Mouse (Mus musculus) embryonic facial prominence, embryonic 15.5 days (tissue): ENCODE data around the gene Scyl1. TPM values are rescaled to one million over a fixed set of nuclear protein-coding genes. Genes with fewer than 3 reads are reported as not detected.

Experiments
- ATAC-seq: fragments of 200-750 bp; cut with Nextera tagmentation; 2 replicates; pipeline ENCODE4 v1.8.0; 2017; ENCODE audit warnings: low read depth, moderate TSS enrichment; ENCODE audit not compliant: insufficient number of reproducible peaks, low FRiP score, low TSS enrichment
- H3K27ac ChIP-seq: fragments of 300-500 bp; sonication (generic); replicated peaks from 2 replicates; pipeline ENCODE4 v1.5.1; 2015; ENCODE audit warnings: mild to moderate bottlenecking, inconsistent platforms
- H3K27me3 ChIP-seq: fragments of 300-500 bp; sonication (generic); 2 replicates; pipeline ENCODE4 v1.6.1; 2015; ENCODE audit warnings: inconsistent platforms
- H3K36me3 ChIP-seq: fragments of 300-500 bp; sonication (generic); 2 replicates; pipeline ENCODE4 v1.6.1; 2015; ENCODE audit warnings: mild to moderate bottlenecking, inconsistent platforms
- H3K4me1 ChIP-seq: fragments of 300-500 bp; sonication (generic); 2 replicates; pipeline ENCODE4 v1.6.1; 2015; ENCODE audit warnings: inconsistent platforms
- H3K4me2 ChIP-seq: fragments of 300-500 bp; sonication (generic); replicated peaks from 2 replicates; pipeline ENCODE4 v1.6.1; 2015; ENCODE audit warnings: mild to moderate bottlenecking, inconsistent platforms
- H3K4me3 ChIP-seq: fragments of 300-500 bp; sonication (generic); replicated peaks from 2 replicates; pipeline ENCODE4 v1.5.1; 2015; ENCODE audit warnings: mild to moderate bottlenecking, inconsistent platforms
- H3K9ac ChIP-seq: fragments of 300-500 bp; sonication (generic); 2 replicates; pipeline ENCODE4 v1.6.1; 2015; ENCODE audit warnings: inconsistent platforms
- H3K9me3 ChIP-seq: fragments of 300-500 bp; sonication (generic); replicated peaks from 2 replicates; pipeline ENCODE4 v1.6.1; 2016; ENCODE audit warnings: inconsistent platforms
- WGBS: fragments of 180-500 bp; shearing (Covaris S2); methylation state at CpG from one replicate; pipeline ENCODE4 v1.1.7; 2015; 5-methylcytosine and 5-hydroxymethylcytosine counted together
- polyA plus RNA-seq: library from polyadenylated mRNA; unstranded; fragments of >200 nt; fragmentation: Nextera tagmentation; extraction: Ambion mirVana; gene quantifications from 2 replicates; pipeline ENCODE4 v1.2.1, GENCODE M21; 2015

The Scyl1 gene
- polyA plus RNA-seq, 1 experiment from 2014 or later: 81.8 TPM

DNA sequence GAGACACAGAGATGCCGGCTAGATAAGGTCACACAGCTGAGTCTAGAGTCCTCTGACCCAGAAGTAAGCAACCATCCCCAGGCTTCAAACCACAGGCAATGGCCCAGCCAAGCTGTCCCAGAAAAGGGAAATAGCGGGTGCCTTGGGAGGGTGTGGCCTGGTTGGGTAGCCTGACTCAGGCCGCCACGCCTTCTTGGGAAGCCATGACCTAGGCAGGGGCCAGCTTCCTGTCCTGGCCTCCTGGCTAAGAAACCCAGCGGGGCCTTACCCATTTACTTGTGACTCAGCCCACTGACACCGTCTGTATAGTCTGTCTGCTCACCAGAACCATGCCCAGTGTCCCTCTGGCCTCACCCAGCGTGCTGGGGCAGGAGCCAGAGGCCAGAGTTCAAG lies 46.7 kb downstream of the Scyl1 start:
- H3K27ac ChIP-seq: peak overlapping the region; percentile 77

DNA sequence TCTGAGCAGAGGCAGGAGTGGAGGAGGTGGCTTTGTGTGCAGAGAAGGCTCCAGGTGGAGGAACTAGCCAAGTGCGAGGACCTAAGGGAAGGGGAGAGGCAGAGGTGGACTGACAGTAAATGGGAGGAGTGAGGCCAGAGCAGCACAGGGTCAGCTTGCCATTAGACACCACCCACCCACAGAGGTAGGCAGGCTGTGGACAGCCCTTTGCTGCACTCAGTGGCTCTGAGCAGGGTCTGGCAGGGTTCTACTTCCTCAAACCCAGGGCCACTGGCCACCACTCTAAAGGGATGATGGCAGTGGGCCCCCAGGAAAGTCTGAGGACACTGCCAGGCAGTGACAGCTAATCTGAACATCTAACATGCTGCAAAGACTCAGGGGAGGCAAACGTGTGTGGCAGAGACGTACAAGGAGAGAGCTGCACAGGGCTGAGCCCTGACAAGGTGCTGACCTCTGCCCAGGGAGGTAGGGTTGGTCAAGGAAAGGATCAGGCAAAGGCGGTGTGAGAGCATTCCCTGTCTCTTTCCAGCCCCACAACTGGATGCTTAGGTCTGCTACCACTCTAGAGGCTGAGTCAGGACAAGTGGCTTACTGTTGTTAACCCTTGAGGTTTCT lies 47.2 kb downstream of the Scyl1 start:
- Histone ChIP-seq H3K4me2 (peak overlapping the region; percentile 96), H3K9ac (no peak overlapping the region), H3K36me3 (peaks cover 47% of the 10 kb centered on the region), H3K4me3 (peak overlapping the region; percentile 72; the same call in 1 of the 2 replicates), H3K27ac (no peak overlapping the region), H3K4me1 (peaks cover 50% of the 10 kb centered on the region), H3K9me3 (no peaks in the 10 kb centered on the region), H3K27me3 (no peaks in the 10 kb centered on the region)
- ATAC-seq: no peak
- 64% methylated on average over 4 of the region's 4 CpGs for WGBS

More for the DNA sequence above, 46.7 kb downstream of the Scyl1 start:
- Histone ChIP-seq H3K9me3 (no peaks in the 10 kb centered on the region), H3K4me3 (peak overlapping the region; percentile 72), H3K4me1 (peaks cover 51% of the 10 kb centered on the region), H3K36me3 (peaks cover 42% of the 10 kb centered on the region), H3K27me3 (no peaks in the 10 kb centered on the region), H3K9ac (no peak overlapping the region), H3K4me2 (peak overlapping the region; percentile 96)
- ATAC-seq: no peak
- 61% methylated on average over 7 of the region's 7 CpGs for WGBS

GRCm38 (mm10) chr19:5722848-5723425 lies 48.3 kb downstream of the Scyl1 start:
- 84% methylated on average over 7 of the region's 7 CpGs for WGBS
- no peak overlapping the region for H3K4me3 ChIP-seq
- H3K36me3 ChIP-seq: peaks cover 56% of the 10 kb centered on the region
- no peak for ATAC-seq
- no peaks in the 10 kb centered on the region for H3K9me3 ChIP-seq
- H3K4me2 ChIP-seq: no peak overlapping the region
- H3K27ac ChIP-seq: no peak overlapping the region
- H3K27me3 ChIP-seq: no peaks in the 10 kb centered on the region
- no peak overlapping the region for H3K9ac ChIP-seq
- H3K4me1 ChIP-seq: peaks cover 42% of the 10 kb centered on the region

- H3K27ac ChIP-seq: no peak overlapping the region
- H3K9me3 ChIP-seq: no peaks in the 10 kb centered on the region
- H3K36me3 ChIP-seq: peaks cover 64% of the 10 kb centered on the region
- H3K4me2 ChIP-seq: no peak overlapping the region
- H3K4me1 ChIP-seq: peaks cover 27% of the 10 kb centered on the region
- H3K9ac ChIP-seq: no peak overlapping the region
- ATAC-seq: no peak
- H3K27me3 ChIP-seq: no peaks in the 10 kb centered on the region
- WGBS: 86% methylated on average over 6 of the region's 6 CpGs
- H3K4me3 ChIP-seq: no peak overlapping the region
Observed at GRCm38 (mm10) chr19:5721233-5721632, 50.0 kb downstream of the Scyl1 start.

DNA sequence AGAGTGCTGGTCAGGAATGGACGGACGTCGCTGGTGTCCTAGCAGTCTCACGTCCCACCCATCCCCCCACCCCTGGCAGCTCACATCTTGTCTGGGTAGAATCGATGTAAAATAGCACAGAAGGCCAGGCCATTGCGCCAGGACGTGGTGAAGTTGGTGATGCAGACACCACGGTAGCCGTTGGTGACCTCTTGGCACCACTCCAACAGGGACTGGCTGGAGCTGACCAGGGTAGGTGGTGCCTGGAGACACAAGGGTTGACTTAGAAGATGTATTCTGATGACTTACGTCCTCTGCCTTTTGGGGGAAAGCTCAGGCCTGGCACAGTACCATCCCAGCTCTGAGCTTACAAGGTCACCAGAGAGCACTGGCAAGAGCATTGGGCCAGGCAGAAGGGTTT lies 54.3 kb downstream of the Scyl1 start:
- H3K36me3 ChIP-seq: peaks cover 58% of the 10 kb centered on the region
- H3K27me3 ChIP-seq: no peaks in the 10 kb centered on the region
- no peak overlapping the region for H3K9ac ChIP-seq
- no peak overlapping the region for H3K4me2 ChIP-seq
- no peak overlapping the region for H3K27ac ChIP-seq
- peaks cover 22% of the 10 kb centered on the region for H3K4me1 ChIP-seq
- H3K9me3 ChIP-seq: no peaks in the 10 kb centered on the region
- no peak overlapping the region for H3K4me3 ChIP-seq
- whole genome bisulfite sequencing: 61% methylated on average over 10 of the region's 10 CpGs
- no peak for ATAC-seq

- WGBS: 35% methylated on average over 43 of the region's 43 CpGs
- Histone ChIP-seq H3K4me2 (no peak overlapping the region), H3K9ac (0 out of 2 replicates have a peak overlapping the region, but pooled peaks have one; percentile 18), H3K27me3 (no peaks in the 10 kb centered on the region), H3K4me3 (no peak overlapping the region), H3K27ac (no peak overlapping the region), H3K9me3 (no peaks in the 10 kb centered on the region), H3K4me1 (peaks cover 22% of the 10 kb centered on the region), H3K36me3 (peaks cover 56% of the 10 kb centered on the region)
- ATAC-seq: no peak
Observed at GRCm38 (mm10) chr19:5715793-5716688, 55.2 kb downstream of the Scyl1 start.

- Histone ChIP-seq H3K4me1 (peaks cover 22% of the 10 kb centered on the region), H3K4me3 (no peak overlapping the region; the same call in 1 of the 2 replicates), H3K9me3 (no peaks in the 10 kb centered on the region), H3K36me3 (peaks cover 53% of the 10 kb centered on the region), H3K9ac (no peak overlapping the region), H3K27me3 (no peaks in the 10 kb centered on the region), H3K4me2 (no peak overlapping the region; the same call in 1 of the 2 replicates), H3K27ac (peak overlapping the region; percentile 63)
- 18% methylated on average over 2 of the region's 2 CpGs for WGBS
- peak; percentile 64; the same call in 1 of the 2 replicates for ATAC-seq
Observed at GRCm38 (mm10) chr19:5713730-5714129, 57.5 kb downstream of the Scyl1 start.

- H3K4me3 ChIP-seq: no peak overlapping the region
- H3K27me3 ChIP-seq: no peaks in the 10 kb centered on the region
- peak overlapping the region; percentile 63 for H3K27ac ChIP-seq
- no peak overlapping the region; the same call in 1 of the 2 replicates for H3K4me2 ChIP-seq
- peaks cover 22% of the 10 kb centered on the region for H3K4me1 ChIP-seq
- WGBS: 65% methylated on average over 5 of the region's 5 CpGs
- peaks cover 53% of the 10 kb centered on the region for H3K36me3 ChIP-seq
- no peaks in the 10 kb centered on the region for H3K9me3 ChIP-seq
- H3K9ac ChIP-seq: no peak overlapping the region
- 0 out of 2 replicates have a peak, but pooled peaks have one; percentile 17 for ATAC-seq
Observed at GRCm38 (mm10) chr19:5713255-5713654, 58.0 kb downstream of the Scyl1 start.

DNA sequence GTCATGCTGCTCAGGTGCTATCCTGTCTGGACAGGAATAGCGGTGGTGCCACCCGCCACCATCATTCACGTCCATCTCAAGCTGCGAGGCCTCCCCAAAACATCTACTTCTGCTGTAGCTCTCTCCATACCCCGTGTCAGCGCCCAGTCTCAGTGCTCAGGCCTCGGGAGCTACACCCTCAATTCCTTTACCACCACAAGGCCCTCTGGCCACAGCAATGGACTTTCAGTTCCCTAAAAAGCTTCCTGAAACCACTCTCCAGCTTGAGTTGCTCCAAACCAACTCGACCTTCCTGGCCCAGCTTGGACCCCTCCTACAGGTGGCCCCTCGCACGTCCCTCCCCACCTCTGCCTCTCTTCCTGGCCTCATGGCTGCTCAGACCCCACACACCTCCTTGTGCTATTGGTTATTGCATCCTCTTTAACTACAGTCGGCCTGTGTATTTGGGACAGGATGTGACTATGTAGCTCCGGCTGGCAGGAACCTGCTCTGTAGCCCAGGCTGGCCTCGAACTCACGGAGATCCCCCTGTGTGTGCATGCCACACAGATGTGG lies 59.2 kb downstream of the Scyl1 start:
- Histone ChIP-seq H3K4me1 (peaks cover 22% of the 10 kb centered on the region), H3K36me3 (peaks cover 56% of the 10 kb centered on the region), H3K4me2 (no peak overlapping the region), H3K4me3 (no peak overlapping the region), H3K27me3 (no peaks in the 10 kb centered on the region), H3K9ac (no peak overlapping the region), H3K27ac (no peak overlapping the region), H3K9me3 (no peaks in the 10 kb centered on the region)
- no peak for ATAC-seq
- WGBS: 86% methylated on average over 14 of the region's 14 CpGs

DNA sequence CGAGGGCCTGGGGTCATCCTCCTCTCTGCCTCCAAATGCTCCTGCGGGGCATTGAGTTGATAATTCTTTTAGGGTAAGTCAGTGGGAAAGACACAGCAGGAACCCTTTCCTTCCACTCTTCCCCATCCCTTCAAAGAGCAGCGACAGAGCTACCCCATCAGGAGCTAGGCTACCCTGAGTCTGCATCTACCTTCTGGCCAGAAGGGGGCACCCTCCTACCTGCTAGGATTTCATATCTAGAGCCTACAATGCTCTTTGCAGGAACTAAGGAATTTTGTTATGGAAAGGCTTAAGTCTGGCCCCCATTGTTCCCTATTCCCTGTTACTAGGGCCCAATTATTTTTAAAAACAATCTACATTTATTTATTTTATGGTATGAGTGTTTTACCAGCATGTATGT lies 60.0 kb downstream of the Scyl1 start:
- Histone ChIP-seq H3K4me2 (no peak overlapping the region), H3K4me3 (no peak overlapping the region), H3K27ac (no peak overlapping the region), H3K27me3 (no peaks in the 10 kb centered on the region), H3K36me3 (peaks cover 58% of the 10 kb centered on the region), H3K9ac (no peak overlapping the region), H3K4me1 (peaks cover 21% of the 10 kb centered on the region), H3K9me3 (no peaks in the 10 kb centered on the region)
- 19% methylated on average over 3 of the region's 3 CpGs for WGBS
- no peak for ATAC-seq

GRCm38 (mm10) chr19:5710581-5710980 lies 60.6 kb downstream of the Scyl1 start:
- ATAC-seq: no peak
- WGBS: 77% methylated on average over 8 of the region's 8 CpGs
- H3K9me3 ChIP-seq: no peaks in the 10 kb centered on the region
- no peak overlapping the region for H3K4me3 ChIP-seq
- peaks cover 24% of the 10 kb centered on the region for H3K4me1 ChIP-seq
- H3K27ac ChIP-seq: no peak overlapping the region
- no peaks in the 10 kb centered on the region for H3K27me3 ChIP-seq
- peaks cover 61% of the 10 kb centered on the region for H3K36me3 ChIP-seq
- no peak overlapping the region for H3K9ac ChIP-seq
- no peak overlapping the region for H3K4me2 ChIP-seq
